Mouse (Mus musculus) ovary, postnatal 36 days (tissue): ENCODE results near the gene Supt6.

Experiments used
- DNase-seq: peaks from one replicate; pipeline ENCODE4 v3.0.0; 2022; ENCODE audit warnings: low spot score, mixed read lengths

The Supt6 gene

DNA sequence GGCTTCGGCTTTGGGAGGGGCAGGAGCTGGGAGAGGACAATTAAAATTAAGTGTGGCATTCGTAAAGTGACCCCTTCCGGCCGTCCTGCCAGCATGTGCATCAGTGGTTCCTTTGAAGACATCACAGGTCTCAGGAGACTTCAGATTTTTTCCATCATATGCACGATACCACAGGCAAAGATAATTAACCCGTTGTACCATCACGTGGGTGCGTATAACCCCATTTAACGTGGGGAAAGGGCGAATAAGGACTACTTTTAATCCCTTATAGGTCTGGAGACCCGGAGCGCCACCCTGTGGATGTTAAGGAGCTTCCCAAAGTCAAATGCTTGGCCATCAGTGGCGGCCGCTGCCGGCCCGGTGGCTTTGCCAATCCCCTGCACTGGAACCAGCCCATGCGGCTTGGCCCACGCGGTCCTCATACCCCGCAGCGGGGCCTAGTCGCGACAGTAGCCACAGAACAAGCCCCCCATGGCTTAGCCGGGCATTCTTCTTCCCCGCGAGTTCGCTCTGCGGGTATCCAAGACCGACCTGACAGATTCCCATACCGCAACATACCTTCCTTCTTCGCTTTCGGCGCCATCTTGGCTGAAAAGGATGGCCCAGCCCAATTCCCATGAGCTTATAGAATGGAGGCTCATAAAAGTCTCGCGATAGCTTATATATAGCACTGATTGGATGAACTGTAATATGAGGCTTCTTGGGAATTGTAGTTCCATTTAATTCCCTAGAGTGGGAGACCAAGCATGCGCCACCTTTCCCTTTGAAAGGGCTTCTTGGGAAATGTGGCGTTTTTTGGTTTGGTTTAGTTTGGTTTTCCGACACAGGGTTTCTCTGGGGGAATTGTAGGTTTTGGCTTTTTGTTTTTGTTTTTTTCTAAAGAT is 62.6 kb downstream of the Supt6 start, which contains the start of gene Rpl23a:
Gene Rpl23a, minus strand, starts transcription at position 624 of the 884 bp plus-strand sequence.
- peak; percentile 71 for DNase-seq

- no peak for DNase-seq
These were observed 63.3 kb downstream of the Supt6 start for GRCm38 (mm10) chr11:78182450-78182849.

GRCm38 (mm10) chr11:78181830-78182357 is 63.9 kb downstream of the Supt6 start:
- DNase-seq: no peak

GRCm38 (mm10) chr11:78180081-78180761 is 65.6 kb downstream of the Supt6 start:
- no peak for DNase-seq

DNA sequence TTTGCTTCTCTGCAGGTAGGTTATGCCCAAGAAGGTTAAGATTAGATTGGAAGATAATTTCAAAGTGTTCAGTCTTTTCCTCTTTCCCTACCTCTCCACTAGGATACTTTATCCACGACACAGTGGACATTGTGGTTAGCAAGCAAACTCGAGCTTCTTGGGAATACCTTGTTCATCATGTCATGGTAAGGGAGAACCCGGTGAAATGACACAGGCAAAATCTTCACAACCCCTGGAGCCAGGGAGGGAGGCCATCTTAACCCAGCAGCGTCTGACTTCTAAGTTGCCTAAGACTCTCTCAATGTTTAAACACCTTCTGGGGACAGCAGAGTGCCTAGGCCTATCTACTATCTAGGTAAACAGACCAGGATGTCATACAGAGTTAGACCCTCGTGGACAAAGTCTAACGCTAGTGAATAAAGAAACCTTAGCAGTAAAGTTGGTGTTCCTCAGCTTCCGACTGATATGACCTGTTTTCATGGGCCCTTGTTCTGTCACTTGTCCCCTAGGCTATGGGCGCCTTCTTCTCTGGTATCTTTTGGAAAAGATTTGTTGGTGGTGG is 66.3 kb downstream of the Supt6 start:
- DNase-seq: no peak

- DNase-seq: peak; percentile 64
These were observed 66.8 kb downstream of the Supt6 start for GRCm38 (mm10) chr11:78178859-78179437.

- peak; percentile 96 for DNase-seq
These were observed 67.6 kb downstream of the Supt6 start for GRCm38 (mm10) chr11:78177903-78178858.

GRCm38 (mm10) chr11:78177437-78177836 is 68.3 kb downstream of the Supt6 start:
- DNase-seq: no peak

GRCm38 (mm10) chr11:78176905-78177331 is 68.9 kb downstream of the Supt6 start:
- no peak for DNase-seq

DNA sequence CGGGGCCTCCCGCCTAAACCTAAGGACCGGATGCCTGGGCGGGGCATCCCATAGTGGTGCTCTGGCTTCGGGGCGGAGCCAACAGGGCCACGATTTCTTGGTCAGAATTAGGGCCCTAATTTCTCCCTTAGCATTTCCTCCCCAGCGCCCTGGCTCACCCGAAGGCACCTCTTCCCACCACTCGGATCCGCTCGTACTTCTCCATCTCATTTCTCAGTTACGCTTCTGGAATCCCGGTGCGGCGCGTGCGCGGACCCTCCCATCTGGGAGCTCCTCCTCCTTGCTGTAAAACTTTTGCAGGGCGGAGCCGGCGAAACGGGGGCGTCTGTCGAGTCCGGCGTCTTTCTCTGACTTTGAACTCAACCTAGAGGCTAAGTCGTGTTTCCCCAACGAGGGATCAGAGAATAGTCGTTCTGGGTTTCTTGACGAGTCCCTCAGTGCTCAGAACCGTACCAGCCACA is 69.4 kb downstream of the Supt6 start, which contains the start of the genes Nek8 and Tlcd1:
Gene Nek8, minus strand, starts transcription at position 274 of the 461 bp plus-strand sequence.
Gene Tlcd1, plus strand, starts transcription at position 310 of the 461 bp plus-strand sequence.
- DNase-seq: peak; percentile 94

- DNase-seq: no peak
These were observed 69.9 kb downstream of the Supt6 start for GRCm38 (mm10) chr11:78175771-78176401.

DNA sequence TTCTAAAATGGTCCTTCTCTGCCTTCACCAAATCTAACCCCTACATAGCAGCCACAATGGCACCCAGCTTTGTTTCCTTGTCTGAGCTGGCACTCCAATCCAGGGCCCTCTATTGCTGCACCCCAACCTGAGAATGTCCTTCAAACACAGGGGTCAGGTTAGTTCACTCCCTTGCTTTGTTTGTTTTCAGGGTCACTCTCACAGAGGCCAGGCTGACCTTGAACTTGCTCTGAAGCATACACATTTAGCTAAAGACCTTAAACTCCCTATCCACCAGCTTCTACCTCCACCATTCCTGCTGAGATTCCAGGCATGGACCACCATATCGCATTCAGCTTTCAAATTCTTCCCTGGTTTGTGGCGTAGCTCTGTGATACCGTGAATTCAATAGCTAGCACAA is 71.3 kb downstream of the Supt6 start:
- no peak for DNase-seq

- DNase-seq: no peak
These were observed 72.9 kb downstream of the Supt6 start for GRCm38 (mm10) chr11:78172748-78173383.

GRCm38 (mm10) chr11:78172034-78172747 is 73.6 kb downstream of the Supt6 start:
- DNase-seq: no peak

- no peak for DNase-seq
These were observed 74.5 kb downstream of the Supt6 start for GRCm38 (mm10) chr11:78171328-78171727.

- no peak for DNase-seq
These were observed 75.5 kb downstream of the Supt6 start for GRCm38 (mm10) chr11:78170306-78170705.

- no peak for DNase-seq
These were observed 77.0 kb downstream of the Supt6 start for GRCm38 (mm10) chr11:78168541-78169468.
